Mouse (Mus musculus) limb, embryonic 10.5 days (tissue): ENCODE data around the gene Fgfr2. TPM values are rescaled to one million over a fixed set of nuclear protein-coding genes. Genes with fewer than 3 reads are reported as not detected.

ENCODE experiments used
- DNase-seq: peaks from one replicate; pipeline ENCODE4 v3.0.0-alpha.2; 2017; ENCODE audit warnings: low spot score
- H3K27ac ChIP-seq: fragments of 300-500 bp; sonication (generic); 2 replicates; pipeline ENCODE4 v1.5.1; 2016; ENCODE audit warnings: mild to moderate bottlenecking
- H3K27me3 ChIP-seq: fragments of 300-500 bp; sonication (generic); 2 replicates; pipeline ENCODE4 v1.6.1; 2016; ENCODE audit warnings: low read depth, mild to moderate bottlenecking; ENCODE audit not compliant: poor library complexity, severe bottlenecking
- H3K36me3 ChIP-seq: fragments of 300-500 bp; sonication (generic); 2 replicates; pipeline ENCODE4 v1.6.1; 2016; ENCODE audit warnings: mild to moderate bottlenecking, moderate library complexity
- H3K4me1 ChIP-seq: fragments of 300-500 bp; sonication (generic); 2 replicates; pipeline ENCODE4 v1.6.1; 2016
- H3K4me3 ChIP-seq: fragments of 300-500 bp; sonication (generic); 2 replicates; pipeline ENCODE4 v1.5.1; 2016; ENCODE audit warnings: mild to moderate bottlenecking, moderate library complexity
- H3K9me3 ChIP-seq: fragments of 300-500 bp; sonication (generic); replicated peaks from 2 replicates; pipeline ENCODE4 v1.6.1; 2016; ENCODE audit warnings: mild to moderate bottlenecking
- WGBS: fragments of 180-500 bp; shearing (Covaris S2); methylation state at CpG from one replicate; pipeline ENCODE4 v1.1.7; 2016; 5-methylcytosine and 5-hydroxymethylcytosine counted together
- polyA plus RNA-seq: library from polyadenylated mRNA; unstranded; fragments of >200 nt; fragmentation: Nextera tagmentation; extraction: Ambion mirVana; gene quantifications from 2 replicates; pipeline ENCODE4 v1.2.1, GENCODE M21; 2016

Fgfr2 gene
- polyA plus RNA-seq, 1 experiment from 2014 or later: 64.4 TPM

DNA sequence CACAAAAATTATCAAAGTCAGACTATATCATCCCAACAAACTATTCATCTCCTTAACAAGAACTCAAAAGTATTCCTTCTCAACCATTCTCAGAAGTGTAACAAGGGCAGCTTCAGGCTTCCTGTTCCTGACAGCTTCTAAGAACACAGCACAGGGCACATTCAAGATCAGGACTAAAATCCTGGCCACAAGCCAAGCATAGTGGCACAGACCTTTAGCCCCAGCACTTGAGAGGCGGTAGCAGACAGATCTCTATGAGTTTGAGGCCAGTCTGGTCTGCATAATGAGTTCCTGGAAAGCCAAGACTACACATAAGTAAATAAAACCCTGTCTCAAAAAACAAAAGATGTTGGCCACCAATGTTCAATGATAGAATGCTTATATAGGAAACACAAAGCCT lies 557.3 kb downstream of the Fgfr2 start:
- Histone ChIP-seq H3K27me3 (no peaks in the 10 kb centered on the region), H3K36me3 (peaks cover 86% of the 10 kb centered on the region), H3K4me1 (0 out of 2 replicates have a peak, but pooled peaks cover 3% of the 10 kb centered on the region), H3K9me3 (no peaks in the 10 kb centered on the region), H3K27ac (no peak overlapping the region), H3K4me3 (no peak overlapping the region)
- no peak for DNase-seq
- WGBS: 92% methylated on average over 1 of the region's 1 CpGs

DNA sequence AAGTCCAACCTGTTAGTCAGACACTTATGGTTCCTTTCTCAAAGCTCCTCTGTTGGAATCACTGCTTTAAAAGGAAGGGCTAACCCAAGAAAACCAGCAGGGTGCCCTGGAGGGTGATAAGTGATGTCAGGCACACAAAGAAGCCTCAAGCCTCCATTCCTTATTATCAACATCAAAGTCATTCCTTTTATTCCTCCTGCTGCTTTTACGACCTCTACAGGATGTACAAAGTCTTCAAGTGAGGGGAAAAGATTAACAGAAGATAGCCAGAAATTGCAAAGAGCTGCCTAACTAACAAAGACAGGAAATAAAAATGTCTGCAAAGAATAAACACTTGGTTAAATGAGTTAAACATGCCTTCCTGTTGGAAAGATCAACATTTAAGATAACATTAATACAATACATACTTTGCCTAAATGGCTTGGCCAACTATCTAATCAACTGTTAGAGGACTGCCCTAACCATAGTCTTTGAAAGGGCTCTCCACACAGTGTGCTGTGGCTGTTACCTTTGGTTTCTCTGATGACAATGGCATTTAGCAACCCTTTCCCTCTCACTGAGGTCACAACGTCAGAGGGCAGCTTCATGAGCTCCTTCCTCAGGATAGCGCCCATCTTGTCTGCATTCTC lies 563.9 kb downstream of the Fgfr2 start:
- Histone ChIP-seq H3K27me3 (no peaks in the 10 kb centered on the region), H3K36me3 (peaks cover 74% of the 10 kb centered on the region), H3K9me3 (no peaks in the 10 kb centered on the region), H3K4me3 (no peak overlapping the region), H3K4me1 (peaks cover 10% of the 10 kb centered on the region), H3K27ac (no peak overlapping the region)
- WGBS: 37% methylated on average over 3 of the region's 3 CpGs
- no peak for DNase-seq

DNA sequence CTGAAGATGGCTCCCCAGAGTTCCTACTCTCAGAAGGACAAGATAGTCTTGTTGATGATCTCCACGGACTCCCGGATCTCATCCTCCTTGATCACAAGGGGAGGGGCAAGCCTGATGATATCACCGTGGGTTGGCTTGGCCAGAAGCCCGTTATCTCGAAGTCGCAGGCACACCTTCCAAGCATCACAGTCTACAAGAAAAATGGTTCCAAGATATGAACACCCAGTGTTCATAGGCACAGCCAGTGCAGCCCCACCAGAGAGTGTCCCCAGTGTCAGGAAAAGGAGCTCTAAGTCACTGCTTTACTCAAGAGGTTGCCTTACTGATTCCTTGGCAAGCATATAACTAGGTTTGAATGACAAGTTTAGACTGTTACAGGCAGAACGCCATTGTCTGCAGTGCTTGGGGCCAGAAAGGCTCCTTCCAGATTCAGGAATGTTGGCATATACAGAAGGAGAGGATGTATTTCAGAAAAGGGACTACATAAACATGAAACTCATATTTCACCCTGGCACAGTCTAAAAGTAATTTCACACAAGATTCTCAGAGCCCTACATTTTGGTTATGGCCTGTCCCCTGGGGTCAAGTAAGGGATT lies 564.9 kb downstream of the Fgfr2 start:
- peaks cover 10% of the 10 kb centered on the region for H3K4me1 ChIP-seq
- no peak overlapping the region for H3K27ac ChIP-seq
- H3K9me3 ChIP-seq: no peaks in the 10 kb centered on the region
- H3K4me3 ChIP-seq: no peak overlapping the region
- DNase-seq: no peak
- peaks cover 64% of the 10 kb centered on the region for H3K36me3 ChIP-seq
- H3K27me3 ChIP-seq: no peaks in the 10 kb centered on the region
- WGBS: 87% methylated on average over 7 of the region's 7 CpGs

DNA sequence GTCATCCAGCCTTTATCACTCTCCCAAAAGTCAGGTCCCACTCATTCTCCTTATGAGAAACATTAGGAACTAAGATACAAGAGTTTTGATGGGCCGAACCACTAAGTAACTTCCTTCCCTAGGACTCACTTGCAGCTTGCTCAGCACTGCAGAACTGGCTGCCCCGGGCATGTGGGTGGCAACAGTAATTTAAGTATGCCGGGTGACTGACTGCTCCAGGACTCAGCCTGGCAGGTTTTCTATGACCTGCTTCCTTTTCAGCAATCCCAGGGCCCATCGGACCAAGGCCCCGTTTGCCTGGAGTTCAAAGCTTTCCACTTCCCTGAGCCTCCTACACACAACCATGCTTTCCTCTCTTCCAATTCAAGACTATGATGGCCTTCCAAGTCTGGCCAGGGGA lies 566.6 kb downstream of the Fgfr2 start:
- Histone ChIP-seq H3K27me3 (no peaks in the 10 kb centered on the region), H3K36me3 (peaks cover 47% of the 10 kb centered on the region), H3K27ac (no peak overlapping the region), H3K4me1 (peaks cover 12% of the 10 kb centered on the region), H3K9me3 (no peaks in the 10 kb centered on the region), H3K4me3 (no peak overlapping the region)
- no peak for DNase-seq
- WGBS: 82% methylated on average over 5 of the region's 5 CpGs

DNA sequence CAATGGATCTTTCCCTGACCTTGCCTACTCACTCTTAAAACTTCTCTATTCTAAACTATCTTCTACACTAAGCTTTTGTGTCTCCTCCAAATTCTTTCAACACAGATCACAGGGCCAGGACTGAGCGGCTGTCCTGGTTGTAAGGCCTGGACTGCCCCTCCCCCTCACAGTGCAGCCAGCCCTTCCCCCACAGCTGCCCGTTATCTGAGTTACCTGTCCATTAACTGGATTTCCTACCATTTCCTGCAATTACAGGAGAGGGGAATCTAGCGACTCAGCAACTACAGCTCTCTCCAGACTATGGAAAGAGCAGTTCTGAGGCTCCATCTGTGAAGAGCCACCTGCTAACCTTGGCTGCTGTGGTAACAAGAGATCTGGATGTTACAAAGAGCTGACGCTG lies 567.2 kb downstream of the Fgfr2 start:
- no peak for DNase-seq
- Histone ChIP-seq H3K27me3 (no peaks in the 10 kb centered on the region), H3K4me1 (peaks cover 11% of the 10 kb centered on the region), H3K4me3 (no peak overlapping the region), H3K27ac (no peak overlapping the region), H3K9me3 (no peaks in the 10 kb centered on the region), H3K36me3 (peaks cover 40% of the 10 kb centered on the region)
- 32% methylated on average over 4 of the region's 4 CpGs for WGBS

DNA sequence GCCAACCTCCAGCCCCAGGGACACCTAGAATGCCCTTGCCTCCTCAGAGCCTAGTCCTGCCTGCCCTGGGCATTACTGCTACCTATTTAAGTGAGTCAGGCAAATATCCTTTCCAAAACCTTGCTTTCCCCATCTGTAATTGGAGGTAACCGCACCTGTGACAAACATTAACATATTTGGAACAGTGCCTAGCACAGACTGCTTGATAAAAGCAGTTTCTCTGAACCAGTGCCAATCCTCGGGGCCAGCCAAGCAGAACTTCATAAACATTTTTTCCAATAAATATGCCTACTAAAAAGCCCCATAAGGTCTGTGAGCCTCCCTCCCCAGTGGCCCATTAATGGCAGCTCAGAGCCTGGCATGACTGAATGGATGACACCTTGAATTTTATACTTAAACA lies 569.1 kb downstream of the Fgfr2 start:
- Histone ChIP-seq H3K4me3 (no peak overlapping the region), H3K27me3 (no peaks in the 10 kb centered on the region), H3K9me3 (no peaks in the 10 kb centered on the region), H3K4me1 (peaks cover 11% of the 10 kb centered on the region), H3K27ac (no peak overlapping the region), H3K36me3 (peaks cover 22% of the 10 kb centered on the region)
- WGBS: 81% methylated on average over 2 of the region's 2 CpGs
- no peak for DNase-seq

DNA sequence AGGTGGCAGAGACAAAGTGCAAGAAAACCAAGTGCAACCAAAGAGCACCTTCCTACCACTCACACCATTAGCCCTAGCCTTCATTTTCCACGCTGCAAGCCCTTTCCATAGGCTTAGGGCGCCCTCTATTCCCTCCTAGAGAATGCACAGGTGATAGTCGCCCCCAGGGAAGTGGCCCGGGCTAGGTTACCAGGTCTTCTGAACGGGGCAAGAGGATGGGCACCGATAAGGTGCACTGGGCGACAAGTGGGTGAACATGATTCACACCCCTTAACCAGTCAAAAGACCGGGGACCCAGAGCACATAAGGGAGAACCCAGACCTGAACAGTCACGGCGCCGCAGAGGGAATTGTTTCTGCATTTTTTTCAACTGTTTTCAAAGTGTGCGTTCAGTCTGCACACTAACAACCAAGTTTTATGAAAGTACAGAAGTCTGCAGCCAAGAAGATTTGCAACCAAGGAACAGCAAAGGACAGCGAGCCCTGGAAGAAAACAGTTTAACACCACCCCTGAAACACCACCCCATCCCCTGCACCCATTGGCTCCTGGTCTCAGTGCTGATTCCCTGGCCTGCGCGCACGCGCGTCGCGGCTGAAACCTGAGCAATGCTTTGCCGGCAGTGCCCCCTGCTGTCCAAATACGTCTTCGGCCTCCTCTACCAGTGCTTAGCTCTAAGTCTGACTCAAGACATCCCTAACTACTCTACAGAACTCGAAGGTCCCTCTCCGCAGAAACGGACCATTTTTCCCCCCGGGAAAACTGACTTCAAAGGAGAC lies 571.6 kb downstream of the Fgfr2 start:
- Histone ChIP-seq H3K4me3 (peak overlapping the region; percentile 63), H3K9me3 (no peaks in the 10 kb centered on the region), H3K36me3 (peaks cover under 1% of the 10 kb centered on the region), H3K27ac (peak overlapping the region; percentile 83), H3K27me3 (no peaks in the 10 kb centered on the region), H3K4me1 (peaks cover 9% of the 10 kb centered on the region)
- DNase-seq: peak; percentile 97
- 2% methylated on average over 27 of the region's 27 CpGs for WGBS

DNA sequence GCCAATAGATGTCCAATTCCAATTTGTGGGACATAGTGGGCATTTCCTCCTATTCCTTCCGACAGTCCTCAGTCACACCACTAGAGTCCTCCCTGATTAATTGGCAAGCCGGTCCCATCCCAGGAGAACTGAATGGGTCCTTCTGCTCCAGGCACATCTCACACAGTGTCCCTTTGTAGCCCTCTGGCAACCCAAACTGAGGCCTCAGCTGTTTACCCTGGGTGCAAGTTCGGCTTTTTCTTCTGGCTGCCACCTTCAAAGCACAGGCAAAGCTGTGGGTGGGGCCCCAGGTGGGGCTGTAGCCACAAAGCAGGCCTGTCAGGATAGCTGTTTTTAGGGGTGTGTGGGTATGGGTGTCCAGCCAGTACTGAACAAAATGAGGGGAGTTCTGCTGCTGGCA lies 576.0 kb downstream of the Fgfr2 start:
- H3K4me1 ChIP-seq: peaks cover 7% of the 10 kb centered on the region; the same call in 1 of the 2 replicates
- no peak overlapping the region for H3K4me3 ChIP-seq
- no peak for DNase-seq
- no peaks in the 10 kb centered on the region for H3K9me3 ChIP-seq
- WGBS: 80% methylated on average over 3 of the region's 3 CpGs
- H3K27me3 ChIP-seq: no peaks in the 10 kb centered on the region
- H3K27ac ChIP-seq: no peak overlapping the region
- no peaks in the 10 kb centered on the region for H3K36me3 ChIP-seq

DNA sequence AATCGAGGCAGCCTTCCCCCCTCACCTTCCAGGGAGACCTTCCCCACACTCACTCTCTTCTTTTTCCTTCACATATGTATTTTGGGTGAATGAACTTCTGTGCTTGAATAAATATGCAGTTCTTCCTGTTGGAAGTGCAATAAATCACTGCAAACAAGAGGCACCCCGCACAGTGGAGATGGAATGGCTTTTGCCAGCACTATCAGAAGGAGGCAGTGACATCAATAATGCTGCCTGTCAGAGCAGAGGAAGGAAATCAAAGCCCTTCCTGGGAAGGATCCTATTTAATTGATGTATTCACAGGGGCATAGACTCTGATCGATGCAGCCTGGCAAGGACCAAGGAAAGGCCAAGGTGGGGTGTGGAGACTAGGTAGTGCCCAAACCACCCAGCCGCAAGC lies 580.7 kb downstream of the Fgfr2 start:
- 58% methylated on average over 4 of the region's 4 CpGs for WGBS
- H3K4me3 ChIP-seq: no peak overlapping the region
- no peak for DNase-seq
- no peak overlapping the region for H3K27ac ChIP-seq
- H3K36me3 ChIP-seq: no peaks in the 10 kb centered on the region
- no peaks in the 10 kb centered on the region for H3K27me3 ChIP-seq
- peaks cover 3% of the 10 kb centered on the region; the same call in 1 of the 2 replicates for H3K4me1 ChIP-seq
- no peaks in the 10 kb centered on the region for H3K9me3 ChIP-seq

DNA sequence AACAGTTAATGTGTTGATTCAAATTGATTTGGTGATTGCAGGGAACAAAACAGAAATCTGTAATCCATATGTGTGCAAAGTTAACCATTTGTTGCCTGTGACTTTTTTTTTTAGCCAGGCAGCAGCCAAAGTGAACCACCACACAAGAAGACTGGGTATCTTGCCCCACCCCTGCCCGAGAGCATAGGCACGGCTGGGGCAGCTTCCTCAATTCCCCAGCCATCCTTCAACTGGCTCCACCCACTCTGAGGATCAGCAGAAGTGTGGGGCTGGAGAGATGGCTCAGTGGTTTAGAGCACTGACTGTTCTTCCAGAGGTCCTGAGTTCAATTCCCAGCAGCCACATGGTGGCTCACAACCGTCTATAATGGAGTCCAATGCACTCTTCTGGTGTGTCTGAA lies 581.6 kb downstream of the Fgfr2 start:
- 59% methylated on average over 3 of the region's 3 CpGs for WGBS
- no peak for DNase-seq
- Histone ChIP-seq H3K27ac (no peak overlapping the region), H3K27me3 (no peaks in the 10 kb centered on the region), H3K4me1 (peaks cover 3% of the 10 kb centered on the region; the same call in 1 of the 2 replicates), H3K4me3 (no peak overlapping the region), H3K9me3 (no peaks in the 10 kb centered on the region), H3K36me3 (no peaks in the 10 kb centered on the region)

DNA sequence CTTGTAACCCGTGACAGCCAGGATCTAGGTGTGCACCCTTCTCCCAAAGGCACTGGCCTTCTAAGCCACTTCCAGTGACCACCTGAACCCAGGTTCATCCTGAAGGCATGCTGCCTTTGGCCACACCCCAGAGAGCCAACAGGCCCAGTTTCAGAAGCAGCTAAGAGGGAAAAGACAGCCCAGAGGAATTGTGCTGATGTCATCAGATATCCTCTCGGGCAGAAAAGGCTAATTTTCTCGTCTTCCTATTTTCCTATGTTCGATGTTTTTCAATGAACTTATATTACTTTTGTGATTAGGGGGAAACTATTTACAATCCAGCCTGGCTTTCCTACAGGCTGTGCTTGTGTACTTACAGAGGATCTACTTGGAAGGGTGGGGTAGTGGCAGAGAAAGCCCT lies 582.6 kb downstream of the Fgfr2 start:
- 89% methylated on average over 4 of the region's 4 CpGs for WGBS
- no peak overlapping the region for H3K4me3 ChIP-seq
- H3K27ac ChIP-seq: no peak overlapping the region
- H3K9me3 ChIP-seq: no peaks in the 10 kb centered on the region
- H3K27me3 ChIP-seq: no peaks in the 10 kb centered on the region
- H3K36me3 ChIP-seq: no peaks in the 10 kb centered on the region
- peaks cover 3% of the 10 kb centered on the region; the same call in 1 of the 2 replicates for H3K4me1 ChIP-seq
- no peak for DNase-seq

DNA sequence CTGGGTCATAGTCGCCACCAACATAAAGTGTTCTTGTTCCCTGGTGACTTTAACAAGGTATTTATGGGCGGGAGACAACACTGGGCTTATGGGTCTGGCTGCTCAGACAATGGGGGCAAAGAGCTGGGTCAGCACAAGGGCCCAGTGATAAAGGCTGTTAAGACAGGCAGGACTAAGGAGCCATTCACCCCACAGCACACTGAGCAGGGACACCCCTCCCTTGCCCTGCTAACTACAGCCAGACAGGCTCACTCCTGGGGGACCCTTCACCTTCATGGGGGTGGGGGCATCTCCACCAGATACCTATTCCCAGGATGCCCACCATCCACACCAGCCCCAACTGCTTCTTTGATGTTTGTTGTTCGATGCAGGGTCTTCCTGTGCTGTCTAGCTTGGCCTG lies 593.9 kb downstream of the Fgfr2 start:
- DNase-seq: no peak
- H3K4me1 ChIP-seq: peaks cover 13% of the 10 kb centered on the region
- H3K27ac ChIP-seq: peak overlapping the region; percentile 47; the same call in 1 of the 2 replicates
- no peak overlapping the region for H3K4me3 ChIP-seq
- WGBS: 57% methylated on average over 3 of the region's 3 CpGs
- no peaks in the 10 kb centered on the region for H3K9me3 ChIP-seq
- H3K36me3 ChIP-seq: no peaks in the 10 kb centered on the region
- H3K27me3 ChIP-seq: no peaks in the 10 kb centered on the region

DNA sequence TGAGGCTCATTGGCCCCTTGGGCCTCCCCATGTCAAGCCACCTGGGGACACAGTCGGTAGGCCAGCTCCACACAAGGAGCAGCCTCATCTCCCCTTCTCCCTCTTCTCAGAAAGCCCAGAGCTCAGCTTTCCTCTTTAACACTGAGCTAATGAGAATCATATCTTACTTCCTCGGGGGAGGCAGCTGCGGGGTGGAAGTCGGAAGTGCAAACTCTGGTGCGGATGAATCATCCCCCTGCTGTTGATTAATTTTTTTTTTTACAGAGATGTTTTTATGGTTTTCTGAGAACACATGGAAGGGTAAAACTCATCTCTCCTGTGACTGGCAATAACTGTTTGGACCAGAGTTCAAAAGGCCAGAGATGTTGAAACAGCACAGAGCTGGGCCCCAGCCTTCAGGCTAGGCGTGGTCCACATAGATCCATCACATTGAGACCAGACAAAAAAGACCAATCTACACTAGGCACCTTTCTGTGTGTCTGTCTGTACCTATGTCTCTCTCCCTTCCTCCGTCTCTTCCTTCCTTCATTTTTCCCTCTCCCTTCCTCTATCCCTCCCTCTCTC lies 609.6 kb downstream of the Fgfr2 start:
- H3K4me1 ChIP-seq: no peaks in the 10 kb centered on the region
- H3K36me3 ChIP-seq: no peaks in the 10 kb centered on the region
- no peaks in the 10 kb centered on the region for H3K27me3 ChIP-seq
- no peak overlapping the region for H3K4me3 ChIP-seq
- H3K27ac ChIP-seq: no peak overlapping the region
- DNase-seq: no peak
- H3K9me3 ChIP-seq: no peaks in the 10 kb centered on the region
- 88% methylated on average over 7 of the region's 7 CpGs for WGBS
